ENCODE assay signal across 9 mouse cellular contexts in genomic region chr2:76029081-76029901, GRCm38 (mm10). TPM values are rescaled to one million over a fixed set of nuclear protein-coding genes. Genes with fewer than 3 reads are reported as not detected.
A peak's percentile ranks its signal among the peaks of the same experiment; 100 is the strongest.
DNase-seq lines count a peak whose midpoint lies in the region; ATAC-seq and TF ChIP-seq lines count a peak whose summit lies in the region.
"Had no signal": no experiment of that assay in that cellular context is flagged by ENCODE, and none has a peak within 500 bp of the region (broad histone marks: within the 10 kb centered on the region; RNA-seq: fewer than 3 reads in every experiment).

No protein-coding gene starts in this region.

- peak overlapping the region; percentile 35 for H3K4me2 ChIP-seq in lung, postnatal 0 days (replicated peaks; ENCODE audit: low read depth, low read length)
- H3K4me2 ChIP-seq in heart, embryonic 16.5 days (ENCODE audit: low read depth, low read length), result peak overlapping the region; percentile 51
- H3K4me2 ChIP-seq in neural tube, embryonic 11.5 days (ENCODE audit: low read depth), result peak overlapping the region; percentile 28

- H3K27me3 ChIP-seq in lung, postnatal 0 days (replicated peaks; ENCODE audit: insufficient read depth, low read length), result no peaks in the 10 kb centered on the region
- no peaks in the 10 kb centered on the region for H3K27me3 ChIP-seq in heart, embryonic 16.5 days (ENCODE audit: control insufficient read depth, insufficient read depth, low read length)
- no peaks in the 10 kb centered on the region for H3K27me3 ChIP-seq in neural tube, embryonic 11.5 days (ENCODE audit: control insufficient read depth, insufficient read depth, low read length)

- no peak for TF ChIP-seq EP300 in lung, postnatal 0 days (IDR thresholded peaks at IDR 0.05)

- no peaks in the 10 kb centered on the region; the same call in 1 of the 2 replicates for H3K4me1 ChIP-seq in lung, postnatal 0 days (ENCODE audit: insufficient read depth, low read depth, low read length)
- H3K4me1 ChIP-seq in heart, embryonic 16.5 days (ENCODE audit: control insufficient read depth, insufficient read depth, low read length), result peaks cover 17% of the 10 kb centered on the region
- H3K4me1 ChIP-seq in neural tube, embryonic 11.5 days (ENCODE audit: control insufficient read depth, insufficient read depth, low read length), result peaks cover 16% of the 10 kb centered on the region

- ATAC-seq in lung, postnatal 0 days, result no peak
- ATAC-seq in heart, embryonic 16.5 days (replicated peaks; ENCODE audit: extremely low read depth, insufficient read depth, low FRiP score), result peak; percentile 70; the same call in 1 of the 2 replicates
- ATAC-seq in neural tube, embryonic 11.5 days (ENCODE audit: insufficient read depth, low FRiP score, low TSS enrichment), result peak; percentile 93
- no peak for ATAC-seq in activated CD4-positive, CD25-positive, alpha-beta regulatory T cell, adult 4 months

- H3K36me3 ChIP-seq in lung, postnatal 0 days (ENCODE audit: insufficient read depth, low read length), result no peaks in the 10 kb centered on the region
- H3K36me3 ChIP-seq in heart, embryonic 16.5 days (ENCODE audit: control insufficient read depth, insufficient read depth), result no peaks in the 10 kb centered on the region
- H3K36me3 ChIP-seq in neural tube, embryonic 11.5 days (ENCODE audit: control insufficient read depth, insufficient read depth, low read length), result no peaks in the 10 kb centered on the region

- no peak for TF ChIP-seq CTCF in lung, postnatal 0 days (IDR thresholded peaks at IDR 0.05)

- no peaks in the 10 kb centered on the region for H3K9me3 ChIP-seq in lung, postnatal 0 days (ENCODE audit: low read length)
- H3K9me3 ChIP-seq in heart, embryonic 16.5 days (replicated peaks; ENCODE audit: control insufficient read depth, low read length), result no peaks in the 10 kb centered on the region
- H3K9me3 ChIP-seq in neural tube, embryonic 11.5 days (ENCODE audit: control insufficient read depth, low read length), result no peaks in the 10 kb centered on the region

- peak overlapping the region; percentile 5; the same call in 1 of the 2 replicates for H3K4me3 ChIP-seq in lung, postnatal 0 days (ENCODE audit: low read depth, low read length)
- no peak overlapping the region; the same call in 1 of the 2 replicates for H3K4me3 ChIP-seq in heart, embryonic 16.5 days (ENCODE audit: low read length)
- H3K4me3 ChIP-seq in neural tube, embryonic 11.5 days (ENCODE audit: low read depth, low read length), result no peak overlapping the region

- 19% methylated on average over 20 of the region's 20 CpGs for WGBS in lung, postnatal 0 days
- 25% methylated on average over 20 of the region's 20 CpGs for WGBS in heart, embryonic 16.5 days
- WGBS in neural tube, embryonic 11.5 days, result 16% methylated on average over 20 of the region's 20 CpGs

- H3K9ac ChIP-seq in lung, postnatal 0 days (replicated peaks; ENCODE audit: low read depth), result no peak overlapping the region
- H3K9ac ChIP-seq in heart, embryonic 16.5 days (ENCODE audit: low read length), result peak overlapping the region; percentile 51
- H3K9ac ChIP-seq in neural tube, embryonic 11.5 days (ENCODE audit: low read length), result peak overlapping the region; percentile 48
- H3K9ac ChIP-seq: liver, embryonic 14.5 days had no signal

- DNase-seq in lung, postnatal 0 days (ENCODE audit: low spot score), result no peak
- DNase-seq in lung, postnatal 14 days, result no peak
- DNase-seq in cerebellum, postnatal 4 days (ENCODE audit: low spot score in 2 of 2), result peak; percentile 40 to 71
- DNase-seq in layer of hippocampus, adult 9-11 months, result peak; percentile 19
- DNase-seq in neural tube, embryonic 11.5 days (ENCODE audit: low spot score), result peak; percentile 83
- no peak for DNase-seq in urinary bladder, adult 2 months (ENCODE audit: low spot score)

- H3K27ac ChIP-seq in lung, postnatal 0 days (ENCODE audit: low read length), result no peak overlapping the region
- H3K27ac ChIP-seq in heart, embryonic 16.5 days (ENCODE audit: low read length), result peak overlapping the region; percentile 33
- H3K27ac ChIP-seq in neural tube, embryonic 11.5 days (ENCODE audit: low read depth, low read length), result peak overlapping the region; percentile 96
- H3K27ac ChIP-seq: liver, embryonic 14.5 days had no signal

RNA-seq across cellular contexts. Expression of gene Ttc30a1, which starts 47.5 kb away (rescaled TPM):
- 2.8 and 3.9 TPM in 2 replicates for polyA plus RNA-seq in lung, postnatal 0 days (2015; fragmentation: Nextera tagmentation; extraction: Ambion mirVana)
- polyA plus RNA-seq in heart, embryonic 16.5 days (2015; fragmentation: Nextera tagmentation; extraction: Ambion mirVana), result 5.7 and 6.2 TPM in 2 replicates
- 11.3 and 12.1 TPM in 2 replicates for polyA plus RNA-seq in neural tube, embryonic 11.5 days (2014; fragmentation: Nextera tagmentation; extraction: Ambion mirVana)
- polyA plus RNA-seq in urinary bladder, adult 2 months (2012; rRNA removed), result 3.0 and 3.5 TPM in 2 replicates
- polyA plus RNA-seq in activated CD4-positive, CD25-positive, alpha-beta regulatory T cell, adult 4 months (2017; shearing (Covaris generic)), result under 1 TPM; 0.93 to 0.99 TPM

RNA-seq across cellular contexts. Expression of gene Ttc30a2, which starts 51.3 kb away (rescaled TPM):
- 0.25 and 0.65 TPM in 2 replicates for polyA plus RNA-seq in lung, postnatal 0 days (2015; fragmentation: Nextera tagmentation; extraction: Ambion mirVana)
- 1.4 and 1.6 TPM in 2 replicates for polyA plus RNA-seq in heart, embryonic 16.5 days (2015; fragmentation: Nextera tagmentation; extraction: Ambion mirVana)
- 1.0 and 1.4 TPM in 2 replicates for polyA plus RNA-seq in neural tube, embryonic 11.5 days (2014; fragmentation: Nextera tagmentation; extraction: Ambion mirVana)
- polyA plus RNA-seq in urinary bladder, adult 2 months (2012; rRNA removed), result 0.12 and 0.17 TPM in 2 replicates
- not detected for polyA plus RNA-seq in activated CD4-positive, CD25-positive, alpha-beta regulatory T cell, adult 4 months (2017; shearing (Covaris generic))

Comparison
In these comparisons a context has a peak if more than half of its experiments do, and no peak if none do; other contexts are left out.
1. ATAC-seq: peak in heart, embryonic 16.5 days (single experiment) and neural tube, embryonic 11.5 days (single experiment); none in lung, postnatal 0 days (single experiment) and activated CD4-positive, CD25-positive, alpha-beta regulatory T cell, adult 4 months (single experiment).
2. DNase-seq: peak in cerebellum, postnatal 4 days (2 of 2), layer of hippocampus, adult 9-11 months (single experiment) and neural tube, embryonic 11.5 days (single experiment); none in lung, postnatal 0 days (single experiment), lung, postnatal 14 days (single experiment) and urinary bladder, adult 2 months (single experiment).
3. Peak in every context shown above with its lines, with median percentiles within 50 percentile points of each other: H3K4me2 ChIP-seq.